Mouse (Mus musculus) hindbrain, embryonic 10.5 days (tissue): ENCODE measurements around the gene Slc9a2. TPM values are rescaled to one million over a fixed set of nuclear protein-coding genes. Genes with fewer than 3 reads are reported as not detected.

ENCODE experiments used
- DNase-seq: peaks from one replicate; pipeline ENCODE4 v3.0.0-alpha.2; 2017; ENCODE audit warnings: low spot score
- H3K27ac ChIP-seq: fragments of 300-500 bp; sonication (generic); 2 replicates; pipeline ENCODE4 v1.5.1; 2016; ENCODE audit warnings: mild to moderate bottlenecking, moderate library complexity
- H3K27me3 ChIP-seq: fragments of 300-500 bp; sonication (generic); 2 replicates; pipeline ENCODE4 v1.6.1; 2016; ENCODE audit warnings: mild to moderate bottlenecking; ENCODE audit not compliant: poor library complexity, insufficient read depth, severe bottlenecking
- H3K36me3 ChIP-seq: fragments of 300-500 bp; sonication (generic); 2 replicates; pipeline ENCODE4 v1.6.1; 2016; ENCODE audit warnings: mild to moderate bottlenecking, moderate library complexity
- H3K4me1 ChIP-seq: fragments of 300-500 bp; sonication (generic); replicated peaks from 2 replicates; pipeline ENCODE4 v1.6.1; 2016; ENCODE audit warnings: mild to moderate bottlenecking
- H3K4me3 ChIP-seq: fragments of 300-500 bp; sonication (generic); 2 replicates; pipeline ENCODE4 v1.5.1; 2016; ENCODE audit warnings: mild to moderate bottlenecking, moderate library complexity
- H3K9me3 ChIP-seq: fragments of 300-500 bp; sonication (generic); 2 replicates; pipeline ENCODE4 v1.6.1; 2016; ENCODE audit warnings: mild to moderate bottlenecking, moderate library complexity
- WGBS: fragments of 180-500 bp; shearing (Covaris S2); methylation state at CpG from one replicate; pipeline ENCODE4 v1.1.7; 2016; 5-methylcytosine and 5-hydroxymethylcytosine counted together
- polyA plus RNA-seq: library from polyadenylated mRNA; unstranded; fragments of >200 nt; fragmentation: Nextera tagmentation; extraction: Ambion mirVana; gene quantifications from 2 replicates; pipeline ENCODE4 v1.2.1, GENCODE M21; 2016

Slc9a2 gene
- polyA plus RNA-seq, 1 experiment from 2014 or later = 0.04 TPM

GRCm38 (mm10) chr1:40773234-40773633 is 92.9 kb downstream of the Slc9a2 start:
- 0 out of 2 replicates have a peak, but pooled peaks cover 5% of the 10 kb centered on the region for H3K4me1 ChIP-seq
- no peak overlapping the region for H3K27ac ChIP-seq
- H3K9me3 ChIP-seq = no peaks in the 10 kb centered on the region
- WGBS = 89% methylated on average over 5 of the region's 5 CpGs
- H3K4me3 ChIP-seq = no peak overlapping the region
- no peak for DNase-seq
- no peaks in the 10 kb centered on the region for H3K27me3 ChIP-seq
- no peaks in the 10 kb centered on the region for H3K36me3 ChIP-seq

DNA sequence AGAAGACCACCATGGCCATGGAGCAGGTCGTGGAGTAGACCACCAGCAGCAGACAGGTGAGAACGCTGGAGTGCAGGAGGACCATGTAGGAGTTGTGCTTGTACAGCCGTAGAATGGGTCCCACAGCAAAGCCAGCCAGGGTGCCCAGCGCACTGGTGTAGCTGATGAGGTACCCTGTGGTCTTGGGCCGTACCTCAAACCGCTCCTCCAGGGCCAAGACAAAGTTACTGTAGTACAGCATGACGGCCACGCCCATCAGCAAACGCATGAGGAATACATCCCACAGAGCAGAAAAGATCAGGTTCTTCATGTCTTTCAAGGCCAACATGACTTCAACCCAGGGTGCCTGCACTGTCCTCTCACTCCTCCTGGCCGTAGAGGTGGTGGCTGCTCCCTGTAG is 93.7 kb downstream of the Slc9a2 start:
- WGBS = 93% methylated on average over 10 of the region's 10 CpGs

GRCm38 (mm10) chr1:40776102-40776501 is 95.7 kb downstream of the Slc9a2 start:
- WGBS = 73% methylated on average over 2 of the region's 2 CpGs
- Histone ChIP-seq H3K27ac (no peak overlapping the region), H3K27me3 (no peaks in the 10 kb centered on the region)

More for the DNA sequence above, 93.7 kb downstream of the Slc9a2 start:
- Histone ChIP-seq H3K9me3 (peaks cover 6% of the 10 kb centered on the region; the same call in 1 of the 2 replicates), H3K27ac (no peak overlapping the region), H3K27me3 (no peaks in the 10 kb centered on the region), H3K36me3 (peaks cover 7% of the 10 kb centered on the region), H3K4me1 (0 out of 2 replicates have a peak, but pooled peaks cover 5% of the 10 kb centered on the region), H3K4me3 (no peak overlapping the region)
- no peak for DNase-seq

GRCm38 (mm10) chr1:40776763-40777162 is 96.4 kb downstream of the Slc9a2 start:
- H3K9me3 ChIP-seq = peaks cover 6% of the 10 kb centered on the region; the same call in 1 of the 2 replicates
- H3K4me1 ChIP-seq = no peaks in the 10 kb centered on the region
- H3K4me3 ChIP-seq = no peak overlapping the region
- no peak overlapping the region for H3K27ac ChIP-seq
- peaks cover 14% of the 10 kb centered on the region for H3K36me3 ChIP-seq
- H3K27me3 ChIP-seq = no peaks in the 10 kb centered on the region
- no peak for DNase-seq
- 89% methylated on average over 3 of the region's 3 CpGs for WGBS

More at GRCm38 (mm10) chr1:40776102-40776501, 95.7 kb downstream of the Slc9a2 start:
- H3K9me3 ChIP-seq = peaks cover 6% of the 10 kb centered on the region; the same call in 1 of the 2 replicates
- H3K4me1 ChIP-seq = no peaks in the 10 kb centered on the region
- H3K36me3 ChIP-seq = peaks cover 14% of the 10 kb centered on the region
- DNase-seq = no peak
- H3K4me3 ChIP-seq = no peak overlapping the region

GRCm38 (mm10) chr1:40783450-40783849 is 103.1 kb downstream of the Slc9a2 start:
- Histone ChIP-seq H3K36me3 (peaks cover 13% of the 10 kb centered on the region), H3K27me3 (no peaks in the 10 kb centered on the region), H3K9me3 (peaks cover 6% of the 10 kb centered on the region; the same call in 1 of the 2 replicates), H3K4me1 (no peaks in the 10 kb centered on the region), H3K4me3 (no peak overlapping the region), H3K27ac (no peak overlapping the region)
- no peak for DNase-seq
- 93% methylated on average over 7 of the region's 7 CpGs for WGBS

DNA sequence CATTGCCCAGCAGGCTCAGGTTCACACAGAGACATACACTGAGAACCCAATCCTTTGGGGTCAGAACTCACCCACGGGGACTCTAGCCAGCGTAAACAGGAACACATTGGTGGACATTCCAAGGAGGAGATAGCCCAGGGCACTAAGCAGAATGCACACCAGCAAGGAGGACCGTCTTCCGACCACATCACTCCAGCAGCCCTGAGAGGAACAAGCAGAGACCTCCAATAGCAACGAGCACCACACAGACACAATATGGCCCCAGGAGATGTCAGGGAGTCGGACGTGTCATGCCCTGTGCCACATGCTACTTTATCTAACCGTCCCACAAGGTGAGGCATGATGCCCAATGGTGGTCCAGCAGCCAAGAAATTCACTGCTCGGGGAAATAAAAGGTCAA is 103.9 kb downstream of the Slc9a2 start:
- no peak for DNase-seq
- no peaks in the 10 kb centered on the region for H3K9me3 ChIP-seq
- WGBS = 90% methylated on average over 9 of the region's 9 CpGs
- no peak overlapping the region for H3K27ac ChIP-seq
- no peaks in the 10 kb centered on the region for H3K4me1 ChIP-seq
- H3K4me3 ChIP-seq = no peak overlapping the region
- peaks cover 5% of the 10 kb centered on the region for H3K36me3 ChIP-seq
- H3K27me3 ChIP-seq = no peaks in the 10 kb centered on the region

DNA sequence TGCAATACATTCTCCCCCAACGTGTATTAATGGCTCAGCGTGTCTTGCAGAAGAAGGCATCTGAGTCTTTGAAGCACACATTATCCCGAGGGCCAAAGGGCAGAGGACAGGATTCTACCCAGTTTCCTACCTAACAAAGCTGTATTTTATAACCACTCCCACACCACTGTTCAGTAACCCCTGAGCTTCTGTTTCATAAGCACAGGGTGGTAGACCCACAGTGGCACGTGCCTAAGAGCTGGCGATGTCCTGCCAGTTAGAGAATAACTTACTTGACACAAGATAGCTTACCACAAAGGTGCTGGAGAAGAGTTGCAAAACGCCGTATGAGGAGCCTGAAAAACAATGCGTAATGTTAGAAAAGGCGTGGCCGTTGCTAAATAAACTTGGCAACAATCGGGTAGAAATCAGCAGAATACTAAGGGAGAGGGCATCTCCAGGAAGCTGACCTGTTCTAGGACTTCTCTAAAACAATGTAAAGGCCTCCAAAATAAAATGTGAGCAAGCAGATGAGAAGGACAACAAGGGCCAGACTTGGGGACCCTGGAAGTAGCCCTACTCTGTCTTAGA is 105.6 kb downstream of the Slc9a2 start:
- 87% methylated on average over 11 of the region's 11 CpGs for WGBS
- Histone ChIP-seq H3K4me1 (peaks cover 15% of the 10 kb centered on the region), H3K27ac (no peak overlapping the region), H3K27me3 (no peaks in the 10 kb centered on the region), H3K4me3 (no peak overlapping the region), H3K36me3 (no peaks in the 10 kb centered on the region), H3K9me3 (no peaks in the 10 kb centered on the region)
- DNase-seq = no peak

- no peak overlapping the region for H3K27ac ChIP-seq
- DNase-seq = no peak
- no peaks in the 10 kb centered on the region for H3K27me3 ChIP-seq
- H3K9me3 ChIP-seq = no peaks in the 10 kb centered on the region
- no peak overlapping the region for H3K4me3 ChIP-seq
- peaks cover 18% of the 10 kb centered on the region for H3K4me1 ChIP-seq
- H3K36me3 ChIP-seq = no peaks in the 10 kb centered on the region
- 87% methylated on average over 6 of the region's 6 CpGs for WGBS
These were observed 108.6 kb downstream of the Slc9a2 start for GRCm38 (mm10) chr1:40788956-40789355.

DNA sequence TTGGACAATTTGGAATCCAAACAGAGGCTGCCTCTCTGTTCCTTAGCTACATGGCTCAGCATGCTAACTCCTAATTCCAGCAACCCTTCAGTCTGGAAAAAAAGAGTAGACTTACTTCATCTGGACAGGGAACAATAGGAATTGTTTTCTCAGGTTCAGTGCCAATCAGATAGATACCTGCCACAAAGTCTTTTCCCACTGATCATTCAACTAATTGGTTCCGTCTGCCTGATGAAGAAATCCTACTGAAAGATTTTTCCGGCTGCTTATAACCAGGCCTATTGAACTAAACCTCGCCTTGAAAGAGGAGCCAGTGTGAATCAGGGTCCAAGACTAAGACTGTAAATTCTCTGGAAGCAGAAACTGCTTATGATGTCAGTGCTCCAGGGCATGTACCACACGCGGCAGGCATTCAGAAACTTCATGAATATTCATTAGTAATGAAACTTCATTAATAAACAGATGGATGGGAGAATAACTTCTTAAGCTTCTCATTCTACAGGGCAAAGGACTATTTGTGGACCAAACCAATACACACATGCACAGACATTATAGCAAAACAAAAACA is 109.4 kb downstream of the Slc9a2 start:
- WGBS = 45% methylated on average over 5 of the region's 5 CpGs
- no peaks in the 10 kb centered on the region for H3K27me3 ChIP-seq
- H3K36me3 ChIP-seq = no peaks in the 10 kb centered on the region
- no peak for DNase-seq
- H3K4me3 ChIP-seq = peak overlapping the region; percentile 74
- peak overlapping the region; percentile 82; the same call in 1 of the 2 replicates for H3K27ac ChIP-seq
- no peaks in the 10 kb centered on the region for H3K9me3 ChIP-seq
- H3K4me1 ChIP-seq = peaks cover 18% of the 10 kb centered on the region

GRCm38 (mm10) chr1:40790324-40791141 is 110.2 kb downstream of the Slc9a2 start, which contains the start of gene Mfsd9:
TSS of gene Mfsd9 (minus strand) at chr1:40790687.
- no peaks in the 10 kb centered on the region for H3K9me3 ChIP-seq
- H3K27me3 ChIP-seq = no peaks in the 10 kb centered on the region
- 4% methylated on average over 38 of the region's 38 CpGs for WGBS
- peak; percentile 94 for DNase-seq
- peak within 1 kb of the TSS; percentile 82 for H3K27ac ChIP-seq
- peak within 1 kb of the TSS; percentile 74 for H3K4me3 ChIP-seq
- peaks cover 18% of the 10 kb centered on the region for H3K4me1 ChIP-seq
- H3K36me3 ChIP-seq = no peaks in the 10 kb centered on the region

DNA sequence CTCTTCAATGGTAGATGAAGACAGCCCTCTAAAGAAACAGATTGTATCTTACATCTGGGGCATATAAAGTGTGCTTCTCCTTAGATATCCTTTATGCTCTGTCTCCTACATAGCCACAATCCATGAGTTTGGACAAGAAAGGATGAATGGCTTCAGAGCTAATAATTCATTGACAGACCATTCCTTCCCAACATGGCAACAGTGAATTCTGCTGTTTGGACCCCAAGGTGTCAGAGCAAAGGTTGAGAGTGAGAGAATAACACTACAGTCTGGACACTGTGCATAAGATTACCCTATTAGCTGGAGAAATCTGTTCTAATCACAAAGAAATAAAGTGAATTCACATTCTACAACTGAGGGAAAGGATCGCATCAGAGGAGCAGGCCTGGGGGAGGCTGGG is 115.1 kb downstream of the Slc9a2 start:
- no peaks in the 10 kb centered on the region for H3K27me3 ChIP-seq
- H3K27ac ChIP-seq = no peak overlapping the region
- no peak for DNase-seq
- no peak overlapping the region for H3K4me3 ChIP-seq
- 90% methylated on average over 1 of the region's 1 CpGs for WGBS
- peaks cover 7% of the 10 kb centered on the region for H3K4me1 ChIP-seq
- no peaks in the 10 kb centered on the region for H3K36me3 ChIP-seq
- no peaks in the 10 kb centered on the region for H3K9me3 ChIP-seq

DNA sequence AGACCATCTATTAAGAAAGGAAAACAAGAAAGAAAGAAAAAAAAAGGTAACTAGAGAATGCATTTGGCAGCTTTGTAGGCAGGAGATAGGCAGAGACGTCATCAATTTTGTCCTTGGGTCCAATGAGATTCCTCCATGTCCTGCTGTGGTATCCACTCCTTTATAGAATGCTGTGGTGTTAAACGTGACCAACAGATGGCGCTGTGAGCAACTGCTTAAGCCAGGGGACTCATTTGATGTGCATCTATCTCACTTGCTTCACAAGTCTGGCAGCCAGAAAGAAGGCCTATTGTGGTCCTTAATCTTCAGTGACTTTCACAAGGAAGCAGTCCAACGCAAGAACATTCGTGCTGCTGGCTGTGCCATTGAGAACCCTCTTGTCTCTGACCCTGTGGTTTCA is 117.0 kb downstream of the Slc9a2 start:
- Histone ChIP-seq H3K36me3 (no peaks in the 10 kb centered on the region), H3K9me3 (no peaks in the 10 kb centered on the region), H3K27me3 (no peaks in the 10 kb centered on the region), H3K4me3 (no peak overlapping the region), H3K27ac (no peak overlapping the region), H3K4me1 (no peaks in the 10 kb centered on the region)
- WGBS = 16% methylated on average over 5 of the region's 5 CpGs
- DNase-seq = peak; percentile 73

DNA sequence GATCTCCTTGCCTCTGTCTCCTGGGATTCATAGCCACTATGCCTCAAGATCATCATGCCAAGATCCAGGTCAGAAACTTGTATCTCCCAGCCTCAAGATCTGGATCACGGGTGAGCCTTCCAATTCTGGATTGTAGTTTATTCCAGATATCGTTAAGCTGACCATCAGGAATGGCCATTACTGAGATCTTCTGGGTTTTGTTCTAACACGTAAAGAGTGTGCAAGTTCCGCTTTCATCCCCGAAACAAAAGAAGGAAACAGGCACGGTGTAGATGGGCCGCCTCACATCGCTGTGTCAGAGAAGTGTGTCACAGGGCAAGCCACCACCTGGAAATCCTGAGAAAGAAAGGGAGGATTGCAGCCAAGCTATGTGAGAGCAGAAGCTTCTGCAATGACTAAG is 118.7 kb downstream of the Slc9a2 start:
- Histone ChIP-seq H3K27me3 (no peaks in the 10 kb centered on the region), H3K4me1 (no peaks in the 10 kb centered on the region), H3K27ac (no peak overlapping the region), H3K9me3 (no peaks in the 10 kb centered on the region), H3K36me3 (no peaks in the 10 kb centered on the region), H3K4me3 (no peak overlapping the region)
- WGBS = 92% methylated on average over 8 of the region's 8 CpGs
- DNase-seq = no peak
